Mouse (Mus musculus) heart, embryonic 14.5 days (tissue): ENCODE measurements at regions not wholly inside any gene's neighbourhood (a gene's known extent, or its start where the extent isn't known, plus 50 kb on each side); places are given as distances from the start of the nearest gene placed in this dataset.

ENCODE experiments used
- ATAC-seq: fragments of 200-750 bp; cut with Nextera tagmentation; 2 replicates; pipeline ENCODE4 v1.8.0; 2017; ENCODE audit warnings: low read depth, moderate TSS enrichment; ENCODE audit not compliant: insufficient number of reproducible peaks, insufficient read depth, low FRiP score
- H3K27ac ChIP-seq, 2 experiments: fragments of 200-500 bp in 1 of 2; fragments of 300-500 bp in 1 of 2; sonication (generic) in 1 of 2; replicated peaks in 1 of 2; 2 replicates each; pipeline ENCODE4 v1.5.1; 2012 to 2014; ENCODE audit warnings: low read depth in 2 of 2, low read length in 2 of 2, control low read depth in 1 of 2, mild to moderate bottlenecking in 1 of 2, mixed read lengths in 1 of 2; ENCODE audit not compliant: control insufficient read depth in 1 of 2, insufficient read depth in 1 of 2
- H3K27me3 ChIP-seq: fragments of 300-500 bp; sonication (generic); 2 replicates; pipeline ENCODE4 v1.6.1; 2014; ENCODE audit warnings: mild to moderate bottlenecking, low read length, control low read depth; ENCODE audit not compliant: control insufficient read depth, insufficient read depth
- H3K36me3 ChIP-seq: fragments of 300-500 bp; sonication (generic); 2 replicates; pipeline ENCODE4 v1.6.1; 2014; ENCODE audit warnings: mild to moderate bottlenecking, control low read depth, low read length, mixed read lengths; ENCODE audit not compliant: control insufficient read depth, insufficient read depth
- H3K4me1 ChIP-seq, 2 experiments: fragments of 200-500 bp in 1 of 2; fragments of 300-500 bp in 1 of 2; sonication (generic) in 1 of 2; 2 replicates each; pipeline ENCODE4 v1.6.1; 2012 to 2014; ENCODE audit warnings: low read length in 2 of 2, control low read depth in 1 of 2, mixed read lengths in 1 of 2; ENCODE audit not compliant: control insufficient read depth in 2 of 2, insufficient read depth in 2 of 2
- H3K4me2 ChIP-seq: fragments of 300-500 bp; sonication (generic); 2 replicates; pipeline ENCODE4 v1.6.1; 2014; ENCODE audit warnings: mild to moderate bottlenecking, low read length
- H3K4me3 ChIP-seq, 2 experiments: fragments of 200-500 bp in 1 of 2; fragments of 300-500 bp in 1 of 2; sonication (generic) in 1 of 2; 2 replicates each; pipeline ENCODE4 v1.5.1; 2012 to 2014; ENCODE audit warnings: low read length in 2 of 2, mild to moderate bottlenecking in 2 of 2, control low read depth in 1 of 2, low read depth in 1 of 2, moderate library complexity in 1 of 2; ENCODE audit not compliant: control insufficient read depth in 1 of 2, insufficient read depth in 1 of 2
- H3K9ac ChIP-seq: fragments of 300-500 bp; sonication (generic); 2 replicates; pipeline ENCODE4 v1.6.1; 2014; ENCODE audit warnings: mild to moderate bottlenecking, low read length
- H3K9me3 ChIP-seq: fragments of 300-500 bp; sonication (generic); 2 replicates; pipeline ENCODE4 v1.6.1; 2016; ENCODE audit warnings: low read length, control low read depth; ENCODE audit not compliant: control insufficient read depth
- WGBS: fragments of 180-500 bp; shearing (Covaris S2); extraction: QIAGEN DNeasy Blood & Tissue Kit; methylation state at CpG from one replicate; pipeline ENCODE4 v1.1.7; 2014; 5-methylcytosine and 5-hydroxymethylcytosine counted together

GRCm38 (mm10) chr12:27481230-27481629 is 138.9 kb upstream of the Sox11 start:
- H3K27me3 ChIP-seq, result no peaks in the 10 kb centered on the region
- H3K4me1 ChIP-seq, result no peaks in the 10 kb centered on the region
- H3K4me2 ChIP-seq, result no peak overlapping the region
- H3K4me3 ChIP-seq, result no peak overlapping the region
- H3K27ac ChIP-seq, result no peak overlapping the region
- H3K9me3 ChIP-seq, result no peaks in the 10 kb centered on the region
- H3K36me3 ChIP-seq, result no peaks in the 10 kb centered on the region
- ATAC-seq, result no peak
- H3K9ac ChIP-seq, result no peak overlapping the region

DNA sequence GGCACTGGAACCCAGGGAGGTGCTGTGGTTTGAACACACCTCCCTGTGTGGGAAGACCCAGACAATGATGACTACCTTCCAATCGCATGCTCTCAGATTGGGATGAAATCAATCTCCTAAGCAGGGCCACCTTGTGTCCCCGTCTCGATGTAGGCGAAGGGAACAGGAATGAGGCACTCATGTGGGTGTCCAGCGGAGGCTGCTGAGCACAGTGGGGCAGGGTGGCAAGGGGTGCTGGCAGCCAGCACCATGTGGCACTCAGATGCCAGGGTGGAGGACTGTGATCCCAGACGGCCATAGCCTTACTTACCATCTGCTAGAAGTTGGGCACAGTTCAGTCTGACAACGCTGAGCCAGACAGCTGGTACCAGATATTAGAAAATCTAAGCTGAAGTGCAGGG is 137.2 kb upstream of the Sox11 start:
- no peaks in the 10 kb centered on the region for H3K36me3 ChIP-seq
- H3K4me1 ChIP-seq, result no peaks in the 10 kb centered on the region
- H3K4me3 ChIP-seq, result no peak overlapping the region
- H3K27me3 ChIP-seq, result no peaks in the 10 kb centered on the region
- H3K9me3 ChIP-seq, result no peaks in the 10 kb centered on the region
- no peak for ATAC-seq
- H3K4me2 ChIP-seq, result no peak overlapping the region
- no peak overlapping the region for H3K27ac ChIP-seq
- H3K9ac ChIP-seq, result no peak overlapping the region
- WGBS, result 87% methylated on average over 7 of the region's 7 CpGs

- no peak overlapping the region for H3K4me2 ChIP-seq
- H3K27me3 ChIP-seq, result no peaks in the 10 kb centered on the region
- H3K9ac ChIP-seq, result no peak overlapping the region
- 63% methylated on average over 4 of the region's 4 CpGs for WGBS
- no peaks in the 10 kb centered on the region for H3K36me3 ChIP-seq
- no peaks in the 10 kb centered on the region for H3K9me3 ChIP-seq
- no peak for ATAC-seq
- H3K4me3 ChIP-seq, result no peak overlapping the region
- peaks cover 0 to 2% of the 10 kb centered on the region in 2 experiments; a peak in 1 of 4 replicates for H3K4me1 ChIP-seq
- H3K27ac ChIP-seq, result no peak overlapping the region
These were observed 132.3 kb upstream of the Sox11 start for GRCm38 (mm10) chr12:27474631-27475030.

- no peak overlapping the region for H3K4me2 ChIP-seq
- no peaks in the 10 kb centered on the region for H3K9me3 ChIP-seq
- H3K4me3 ChIP-seq, result no peak overlapping the region
- WGBS, result 26% methylated on average over 5 of the region's 5 CpGs
- no peak for ATAC-seq
- no peak overlapping the region for H3K27ac ChIP-seq
- no peaks in the 10 kb centered on the region for H3K36me3 ChIP-seq
- no peak overlapping the region for H3K9ac ChIP-seq
- no peaks in the 10 kb centered on the region for H3K27me3 ChIP-seq
- peaks cover 0 to 2% of the 10 kb centered on the region in 2 experiments; a peak in 1 of 4 replicates for H3K4me1 ChIP-seq
These were observed 129.2 kb upstream of the Sox11 start for GRCm38 (mm10) chr12:27471557-27471956.

GRCm38 (mm10) chr12:27470346-27470745 is 128.0 kb upstream of the Sox11 start:
- H3K9ac ChIP-seq, result no peak overlapping the region
- no peaks in the 10 kb centered on the region for H3K27me3 ChIP-seq
- H3K4me1 ChIP-seq, result peaks cover 0 to 2% of the 10 kb centered on the region in 2 experiments; a peak in 1 of 4 replicates
- no peaks in the 10 kb centered on the region for H3K9me3 ChIP-seq
- H3K4me3 ChIP-seq, result no peak overlapping the region
- ATAC-seq, result no peak
- no peak overlapping the region for H3K27ac ChIP-seq
- H3K4me2 ChIP-seq, result no peak overlapping the region
- H3K36me3 ChIP-seq, result no peaks in the 10 kb centered on the region

- Histone ChIP-seq H3K4me3 (no peak overlapping the region), H3K9ac (no peak overlapping the region), H3K4me2 (no peak overlapping the region), H3K4me1 (peaks cover 0 to 2% of the 10 kb centered on the region in 2 experiments; a peak in 1 of 4 replicates), H3K27me3 (no peaks in the 10 kb centered on the region), H3K27ac (no peak overlapping the region), H3K36me3 (no peaks in the 10 kb centered on the region), H3K9me3 (no peaks in the 10 kb centered on the region)
- WGBS, result 75% methylated on average over 1 of the region's 1 CpGs
- ATAC-seq, result no peak
These were observed 126.4 kb upstream of the Sox11 start for GRCm38 (mm10) chr12:27468782-27469181.

DNA sequence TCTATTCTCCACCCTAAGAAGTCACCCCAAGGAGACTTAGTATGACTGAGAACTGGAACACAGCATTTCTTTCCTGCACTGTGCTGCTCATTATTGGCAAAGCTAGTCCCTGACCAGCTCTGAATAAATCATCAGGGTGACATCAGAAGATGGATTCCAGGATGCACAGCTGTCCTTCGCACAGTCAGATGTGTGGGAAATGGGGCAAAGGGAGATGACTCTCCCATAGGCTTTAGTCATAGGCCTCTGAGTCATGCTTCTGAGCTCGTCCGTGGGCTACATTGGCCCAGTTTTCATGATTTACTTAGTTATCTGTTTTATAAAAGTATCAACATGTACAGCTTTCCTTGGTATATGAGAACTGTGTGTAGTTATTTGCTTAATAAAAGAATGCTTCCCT is 125.8 kb upstream of the Sox11 start:
- no peak overlapping the region for H3K27ac ChIP-seq
- H3K4me1 ChIP-seq, result peaks cover 0 to 2% of the 10 kb centered on the region in 2 experiments; a peak in 1 of 4 replicates
- no peaks in the 10 kb centered on the region for H3K9me3 ChIP-seq
- no peak overlapping the region for H3K4me2 ChIP-seq
- H3K36me3 ChIP-seq, result no peaks in the 10 kb centered on the region
- 82% methylated on average over 3 of the region's 3 CpGs for WGBS
- ATAC-seq, result no peak
- H3K27me3 ChIP-seq, result no peaks in the 10 kb centered on the region
- no peak overlapping the region for H3K4me3 ChIP-seq
- no peak overlapping the region for H3K9ac ChIP-seq

DNA sequence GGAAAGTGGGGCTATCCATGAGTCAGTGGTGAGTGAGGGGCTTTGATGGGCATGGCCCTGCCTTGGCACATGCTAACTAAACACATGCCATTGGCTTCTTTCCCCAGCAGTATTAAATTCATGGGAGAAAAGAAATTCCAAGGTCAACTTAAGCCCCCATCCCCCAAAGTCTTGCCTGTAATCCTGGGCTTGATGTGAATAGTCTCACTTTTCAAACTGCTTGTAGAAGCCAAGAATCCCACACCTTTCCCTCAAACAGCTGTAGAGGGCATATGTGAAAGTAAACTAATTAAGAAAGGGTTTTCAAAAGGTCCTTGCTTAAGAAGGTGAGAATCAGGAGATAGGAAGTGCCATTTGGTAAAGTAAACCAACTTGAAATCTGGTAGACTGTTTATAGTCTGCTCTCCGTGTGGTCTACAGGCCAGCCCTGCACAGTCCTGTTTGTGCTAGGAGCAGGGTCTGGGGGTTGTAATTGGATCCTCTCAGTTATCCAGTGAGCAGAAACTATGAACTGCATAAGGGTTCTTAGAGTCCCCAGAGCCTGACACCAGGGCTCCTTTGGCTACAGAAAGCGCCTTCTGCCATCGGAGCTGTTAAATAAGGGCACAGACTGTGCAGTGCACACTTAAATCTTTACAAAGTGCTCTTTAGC is 123.3 kb upstream of the Sox11 start:
- H3K4me2 ChIP-seq, result no peak overlapping the region
- H3K27ac ChIP-seq, result no peak overlapping the region
- peaks cover 0 to 5% of the 10 kb centered on the region in 2 experiments; a peak in 1 of 4 replicates for H3K4me1 ChIP-seq
- WGBS, result 41% methylated on average over 3 of the region's 3 CpGs
- no peaks in the 10 kb centered on the region for H3K27me3 ChIP-seq
- no peak for ATAC-seq
- H3K36me3 ChIP-seq, result no peaks in the 10 kb centered on the region
- no peak overlapping the region for H3K9ac ChIP-seq
- H3K9me3 ChIP-seq, result no peaks in the 10 kb centered on the region
- H3K4me3 ChIP-seq, result no peak overlapping the region
